Mouse (Mus musculus) midbrain, embryonic 15.5 days (tissue): ENCODE measurements around the gene Xylt1. TPM values are rescaled to one million over a fixed set of nuclear protein-coding genes. Genes with fewer than 3 reads are reported as not detected.
A peak's percentile ranks its signal among the peaks of the same experiment; 100 is the strongest.

Source experiments
- ATAC-seq: fragments of 200-750 bp; cut with Nextera tagmentation; replicated peaks from 2 replicates; pipeline ENCODE4 v1.8.0; 2017; ENCODE audit warnings: moderate TSS enrichment
- H3K27ac ChIP-seq: fragments of 300-500 bp; sonication (generic); 2 replicates; pipeline ENCODE4 v1.5.1; 2015; ENCODE audit warnings: mild to moderate bottlenecking, inconsistent platforms
- H3K27me3 ChIP-seq: fragments of 300-500 bp; sonication (generic); replicated peaks from 2 replicates; pipeline ENCODE4 v1.6.1; 2015; ENCODE audit warnings: inconsistent platforms
- H3K36me3 ChIP-seq: fragments of 300-500 bp; sonication (generic); replicated peaks from 2 replicates; pipeline ENCODE4 v1.6.1; 2015; ENCODE audit warnings: inconsistent platforms
- H3K4me1 ChIP-seq: fragments of 300-500 bp; sonication (generic); 2 replicates; pipeline ENCODE4 v1.6.1; 2015; ENCODE audit warnings: inconsistent platforms
- H3K4me2 ChIP-seq: fragments of 300-500 bp; sonication (generic); 2 replicates; pipeline ENCODE4 v1.6.1; 2015; ENCODE audit warnings: inconsistent platforms, mild to moderate bottlenecking, moderate library complexity
- H3K4me3 ChIP-seq: fragments of 300-500 bp; sonication (generic); 2 replicates; pipeline ENCODE4 v1.5.1; 2015; ENCODE audit warnings: mild to moderate bottlenecking, inconsistent platforms
- H3K9ac ChIP-seq: fragments of 300-500 bp; sonication (generic); 2 replicates; pipeline ENCODE4 v1.6.1; 2015; ENCODE audit warnings: mild to moderate bottlenecking, inconsistent platforms
- H3K9me3 ChIP-seq: fragments of 300-500 bp; sonication (generic); 2 replicates; pipeline ENCODE4 v1.6.1; 2016; ENCODE audit warnings: inconsistent platforms
- WGBS: fragments of 180-500 bp; shearing (Covaris S2); methylation state at CpG from one replicate; pipeline ENCODE4 v1.1.7; 2015; ENCODE audit warnings: mixed read lengths; 5-methylcytosine and 5-hydroxymethylcytosine counted together
- polyA plus RNA-seq: library from polyadenylated mRNA; unstranded; fragments of >200 nt; fragmentation: Nextera tagmentation; extraction: Ambion mirVana; gene quantifications from 2 replicates; pipeline ENCODE4 v1.2.1, GENCODE M21; 2015

The Xylt1 gene
- polyA plus RNA-seq, 1 experiment from 2014 or later: 2.8 TPM

- Histone ChIP-seq H3K27ac (peak overlapping the region; percentile 86), H3K4me2 (peak overlapping the region; percentile 70), H3K9ac (peak overlapping the region; percentile 88), H3K9me3 (no peaks in the 10 kb centered on the region), H3K27me3 (no peaks in the 10 kb centered on the region; the same call in none of the 2 replicates), H3K36me3 (no peaks in the 10 kb centered on the region), H3K4me3 (peak overlapping the region; percentile 76), H3K4me1 (peaks cover 33% of the 10 kb centered on the region)
- WGBS: under 1% methylated on average over 60 of the region's 64 CpGs
- ATAC-seq: peak; percentile 80
Measured at GRCm38 (mm10) chr7:117381188-117381981, 606 bp downstream of the Xylt1 start.

- Histone ChIP-seq H3K4me1 (peaks cover 33% of the 10 kb centered on the region), H3K4me3 (peak overlapping the region; percentile 76), H3K4me2 (peak overlapping the region; percentile 70), H3K27ac (no peak overlapping the region), H3K27me3 (no peaks in the 10 kb centered on the region; the same call in none of the 2 replicates), H3K9me3 (no peaks in the 10 kb centered on the region), H3K9ac (peak overlapping the region; percentile 88), H3K36me3 (no peaks in the 10 kb centered on the region)
- ATAC-seq: no peak
- 44% methylated on average over 2 of the region's 2 CpGs for WGBS
Measured at GRCm38 (mm10) chr7:117382006-117382405, 1.2 kb downstream of the Xylt1 start.

GRCm38 (mm10) chr7:117383147-117383940 lies 2.6 kb downstream of the Xylt1 start:
- ATAC-seq: no peak
- Histone ChIP-seq H3K27me3 (no peaks in the 10 kb centered on the region; the same call in none of the 2 replicates), H3K4me1 (peaks cover 33% of the 10 kb centered on the region), H3K4me3 (peak overlapping the region; percentile 76), H3K9ac (no peak overlapping the region), H3K4me2 (peak overlapping the region; percentile 70), H3K27ac (no peak overlapping the region), H3K36me3 (no peaks in the 10 kb centered on the region), H3K9me3 (no peaks in the 10 kb centered on the region)
- WGBS: 73% methylated on average over 7 of the region's 7 CpGs

- Histone ChIP-seq H3K27me3 (no peaks in the 10 kb centered on the region), H3K4me3 (no peak overlapping the region), H3K36me3 (no peaks in the 10 kb centered on the region), H3K9ac (no peak overlapping the region), H3K9me3 (no peaks in the 10 kb centered on the region), H3K4me1 (peaks cover 26% of the 10 kb centered on the region), H3K4me2 (no peak overlapping the region), H3K27ac (no peak overlapping the region)
- ATAC-seq: no peak
- 83% methylated on average over 4 of the region's 4 CpGs for WGBS
Measured at GRCm38 (mm10) chr7:117386376-117386775, 5.6 kb downstream of the Xylt1 start.

GRCm38 (mm10) chr7:117388284-117388988 lies 7.7 kb downstream of the Xylt1 start:
- Histone ChIP-seq H3K27ac (no peak overlapping the region), H3K4me1 (peaks cover 8% of the 10 kb centered on the region; the same call in 1 of the 2 replicates), H3K4me3 (no peak overlapping the region), H3K9me3 (no peaks in the 10 kb centered on the region), H3K27me3 (no peaks in the 10 kb centered on the region), H3K9ac (no peak overlapping the region), H3K36me3 (no peaks in the 10 kb centered on the region), H3K4me2 (no peak overlapping the region)
- no peak for ATAC-seq
- 92% methylated on average over 9 of the region's 9 CpGs for WGBS

GRCm38 (mm10) chr7:117389048-117389447 lies 8.3 kb downstream of the Xylt1 start:
- Histone ChIP-seq H3K4me2 (no peak overlapping the region), H3K9ac (no peak overlapping the region), H3K36me3 (no peaks in the 10 kb centered on the region), H3K4me3 (no peak overlapping the region), H3K27ac (no peak overlapping the region), H3K4me1 (peaks cover 6% of the 10 kb centered on the region; the same call in 1 of the 2 replicates), H3K27me3 (no peaks in the 10 kb centered on the region), H3K9me3 (no peaks in the 10 kb centered on the region)
- ATAC-seq: no peak
- 95% methylated on average over 3 of the region's 3 CpGs for WGBS

- Histone ChIP-seq H3K9me3 (no peaks in the 10 kb centered on the region), H3K27ac (no peak overlapping the region), H3K4me1 (peaks cover 11% of the 10 kb centered on the region; the same call in 1 of the 2 replicates), H3K4me2 (no peak overlapping the region), H3K9ac (no peak overlapping the region), H3K4me3 (no peak overlapping the region), H3K27me3 (no peaks in the 10 kb centered on the region), H3K36me3 (no peaks in the 10 kb centered on the region)
- 79% methylated on average over 13 of the region's 13 CpGs for WGBS
- no peak for ATAC-seq
Measured at GRCm38 (mm10) chr7:117392863-117393569, 12.2 kb downstream of the Xylt1 start.

GRCm38 (mm10) chr7:117393976-117394375 lies 13.2 kb downstream of the Xylt1 start:
- 87% methylated on average over 4 of the region's 4 CpGs for WGBS
- ATAC-seq: no peak
- H3K27me3 ChIP-seq: no peaks in the 10 kb centered on the region
- peaks cover 11% of the 10 kb centered on the region; the same call in 1 of the 2 replicates for H3K4me1 ChIP-seq
- no peaks in the 10 kb centered on the region for H3K9me3 ChIP-seq
- no peaks in the 10 kb centered on the region for H3K36me3 ChIP-seq
- no peak overlapping the region for H3K4me3 ChIP-seq
- H3K27ac ChIP-seq: no peak overlapping the region
- H3K9ac ChIP-seq: no peak overlapping the region
- no peak overlapping the region for H3K4me2 ChIP-seq

- WGBS: 91% methylated on average over 6 of the region's 6 CpGs
- no peak for ATAC-seq
- Histone ChIP-seq H3K36me3 (no peaks in the 10 kb centered on the region), H3K4me3 (no peak overlapping the region), H3K4me1 (peaks cover 11% of the 10 kb centered on the region; the same call in 1 of the 2 replicates), H3K27me3 (no peaks in the 10 kb centered on the region), H3K9me3 (no peaks in the 10 kb centered on the region), H3K9ac (no peak overlapping the region), H3K27ac (no peak overlapping the region), H3K4me2 (no peak overlapping the region)
Measured at GRCm38 (mm10) chr7:117394380-117394779, 13.6 kb downstream of the Xylt1 start.

- H3K36me3 ChIP-seq: no peaks in the 10 kb centered on the region
- H3K9me3 ChIP-seq: no peaks in the 10 kb centered on the region
- H3K4me3 ChIP-seq: no peak overlapping the region
- no peak overlapping the region for H3K27ac ChIP-seq
- no peak for ATAC-seq
- no peak overlapping the region for H3K4me2 ChIP-seq
- H3K9ac ChIP-seq: no peak overlapping the region
- no peaks in the 10 kb centered on the region for H3K27me3 ChIP-seq
- H3K4me1 ChIP-seq: peaks cover 11% of the 10 kb centered on the region; the same call in 1 of the 2 replicates
- 77% methylated on average over 6 of the region's 6 CpGs for WGBS
Measured at GRCm38 (mm10) chr7:117395511-117395910, 14.7 kb downstream of the Xylt1 start.

- H3K9ac ChIP-seq: no peak overlapping the region
Measured at GRCm38 (mm10) chr7:117397877-117398276, 17.1 kb downstream of the Xylt1 start.

More at GRCm38 (mm10) chr7:117397877-117398276, 17.1 kb downstream of the Xylt1 start:
- no peak overlapping the region for H3K27ac ChIP-seq
- H3K4me1 ChIP-seq: peaks cover 17% of the 10 kb centered on the region; the same call in 1 of the 2 replicates
- WGBS: 91% methylated on average over 6 of the region's 6 CpGs
- no peak for ATAC-seq
- no peaks in the 10 kb centered on the region for H3K36me3 ChIP-seq
- H3K27me3 ChIP-seq: no peaks in the 10 kb centered on the region
- no peaks in the 10 kb centered on the region for H3K9me3 ChIP-seq
- no peak overlapping the region for H3K4me3 ChIP-seq
- no peak overlapping the region for H3K4me2 ChIP-seq
